Mouse (Mus musculus): Measurements from ENCODE around the gene Ptchd4. TPM values are rescaled to one million over a fixed set of nuclear protein-coding genes. Genes with fewer than 3 reads are reported as not detected.

The Ptchd4 gene
- polyA plus RNA-seq, 1 experiment, result 2.1 TPM

- H3K4me3 ChIP-seq (ENCODE audit: insufficient read depth, low read length), result no peak overlapping the region
- H3K4me1 ChIP-seq (ENCODE audit: control insufficient read depth, insufficient read depth, low read length), result peaks cover 2% of the 10 kb centered on the region
- TF ChIP-seq CTCF (IDR thresholded peaks at IDR 0.05; ENCODE audit: extremely low read depth, insufficient read depth, low read length) (no peak), POLR2A (IDR thresholded peaks at IDR 0.05; ENCODE audit: extremely low read depth, insufficient read depth, low read length) (no peak)
- H3K27ac ChIP-seq (ENCODE audit: insufficient read depth, low read length), result no peak overlapping the region
These were observed 77.3 kb downstream of the Ptchd4 start for GRCm38 (mm10) chr17:42393086-42393485.

DNA sequence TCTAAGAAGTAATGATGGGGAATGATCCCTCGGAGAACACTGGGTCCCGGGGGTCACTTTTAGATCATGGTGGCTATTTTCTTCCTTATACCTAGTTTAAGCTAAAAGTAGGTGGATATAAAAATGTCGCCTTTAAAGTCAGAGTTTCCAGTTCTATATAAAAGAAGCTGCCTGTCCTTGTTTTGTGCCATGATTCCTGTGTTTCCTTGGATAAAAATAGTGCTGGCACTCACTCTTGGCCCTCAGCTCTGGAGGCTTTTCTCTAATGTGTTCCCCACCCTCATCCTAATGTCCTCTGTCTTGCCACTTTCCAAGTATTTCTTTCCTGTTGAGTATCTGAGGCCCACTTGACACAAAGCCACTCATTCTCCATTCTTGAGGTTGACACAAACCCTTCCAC, 79.6 kb downstream of the Ptchd4 start:
- H3K4me3 ChIP-seq (ENCODE audit: insufficient read depth, low read length), result no peak overlapping the region
- TF ChIP-seq POLR2A (IDR thresholded peaks at IDR 0.05; ENCODE audit: extremely low read depth, insufficient read depth, low read length) (no peak), CTCF (IDR thresholded peaks at IDR 0.05; ENCODE audit: extremely low read depth, insufficient read depth, low read length) (no peak)
- peaks cover 2% of the 10 kb centered on the region for H3K4me1 ChIP-seq (ENCODE audit: control insufficient read depth, insufficient read depth, low read length)
- no peak overlapping the region for H3K27ac ChIP-seq (ENCODE audit: insufficient read depth, low read length)

GRCm38 (mm10) chr17:42418449-42418848, 102.7 kb downstream of the Ptchd4 start:
- H3K27ac ChIP-seq (ENCODE audit: insufficient read depth, low read length), result no peak overlapping the region
- TF ChIP-seq POLR2A (IDR thresholded peaks at IDR 0.05; ENCODE audit: extremely low read depth, insufficient read depth, low read length) (no peak), CTCF (IDR thresholded peaks at IDR 0.05; ENCODE audit: extremely low read depth, insufficient read depth, low read length) (no peak)
- no peak overlapping the region for H3K4me3 ChIP-seq (ENCODE audit: insufficient read depth, low read length)
- H3K4me1 ChIP-seq (ENCODE audit: control insufficient read depth, insufficient read depth, low read length), result no peaks in the 10 kb centered on the region

- TF ChIP-seq POLR2A (IDR thresholded peaks at IDR 0.05; ENCODE audit: extremely low read depth, insufficient read depth, low read length), result no peak
- no peak for TF ChIP-seq CTCF (IDR thresholded peaks at IDR 0.05; ENCODE audit: extremely low read depth, insufficient read depth, low read length)
- H3K4me1 ChIP-seq (ENCODE audit: control insufficient read depth, insufficient read depth, low read length), result no peaks in the 10 kb centered on the region
- no peak overlapping the region for H3K27ac ChIP-seq (ENCODE audit: insufficient read depth, low read length)
- no peak overlapping the region for H3K4me3 ChIP-seq (ENCODE audit: insufficient read depth, low read length)
These were observed 112.2 kb downstream of the Ptchd4 start for GRCm38 (mm10) chr17:42427961-42428360.

DNA sequence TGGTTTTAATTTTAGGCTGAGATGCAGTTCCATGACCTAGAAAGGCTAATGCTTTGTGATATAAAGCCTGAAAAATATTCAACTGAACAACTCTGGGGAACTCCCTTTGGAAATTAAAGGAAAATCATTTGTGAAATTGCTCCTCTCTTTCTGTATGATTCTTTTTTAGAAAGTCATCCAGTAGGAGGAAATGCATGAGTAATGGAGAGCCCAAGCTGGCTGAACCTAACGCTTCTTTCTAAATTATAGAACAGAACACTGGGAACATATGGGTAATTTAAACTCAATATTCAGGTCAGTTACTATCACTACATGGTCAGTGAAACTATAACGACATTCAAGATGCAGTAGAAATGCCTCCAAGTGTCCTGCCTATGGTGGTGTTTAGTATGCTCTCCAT, 114.6 kb downstream of the Ptchd4 start:
- Histone ChIP-seq H3K27ac (ENCODE audit: insufficient read depth, low read length) (no peak overlapping the region), H3K4me3 (ENCODE audit: insufficient read depth, low read length) (no peak overlapping the region), H3K4me1 (ENCODE audit: control insufficient read depth, insufficient read depth, low read length) (no peaks in the 10 kb centered on the region)
- no peak for TF ChIP-seq POLR2A (IDR thresholded peaks at IDR 0.05; ENCODE audit: extremely low read depth, insufficient read depth, low read length)
- TF ChIP-seq CTCF (IDR thresholded peaks at IDR 0.05; ENCODE audit: extremely low read depth, insufficient read depth, low read length), result no peak

DNA sequence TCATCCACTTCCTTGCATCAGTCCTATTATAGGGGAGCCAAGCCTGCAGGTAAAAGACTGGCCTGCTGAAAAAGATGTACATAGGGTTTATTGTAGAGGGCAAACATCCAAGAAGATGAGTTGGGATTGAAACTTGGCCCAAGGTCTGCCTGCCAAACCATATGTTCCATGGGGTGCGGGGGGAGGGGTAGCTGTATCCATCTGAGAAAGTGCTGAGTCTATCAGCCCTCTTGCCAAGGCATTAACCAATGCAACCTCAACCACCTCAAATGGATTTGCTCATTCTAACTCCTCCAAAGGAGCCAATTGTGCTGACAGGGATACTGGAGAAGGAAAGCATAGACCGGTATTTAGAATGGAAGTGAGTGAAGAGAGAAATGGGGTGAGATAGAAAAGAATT, 136.5 kb downstream of the Ptchd4 start:
- H3K4me1 ChIP-seq (ENCODE audit: control insufficient read depth, insufficient read depth, low read length), result no peaks in the 10 kb centered on the region; the same call in 1 of the 2 replicates
- H3K27ac ChIP-seq (ENCODE audit: insufficient read depth, low read length), result no peak overlapping the region
- TF ChIP-seq POLR2A (IDR thresholded peaks at IDR 0.05; ENCODE audit: extremely low read depth, insufficient read depth, low read length), result no peak
- no peak for TF ChIP-seq CTCF (IDR thresholded peaks at IDR 0.05; ENCODE audit: extremely low read depth, insufficient read depth, low read length)
- H3K4me3 ChIP-seq (ENCODE audit: insufficient read depth, low read length), result no peak overlapping the region

DNA sequence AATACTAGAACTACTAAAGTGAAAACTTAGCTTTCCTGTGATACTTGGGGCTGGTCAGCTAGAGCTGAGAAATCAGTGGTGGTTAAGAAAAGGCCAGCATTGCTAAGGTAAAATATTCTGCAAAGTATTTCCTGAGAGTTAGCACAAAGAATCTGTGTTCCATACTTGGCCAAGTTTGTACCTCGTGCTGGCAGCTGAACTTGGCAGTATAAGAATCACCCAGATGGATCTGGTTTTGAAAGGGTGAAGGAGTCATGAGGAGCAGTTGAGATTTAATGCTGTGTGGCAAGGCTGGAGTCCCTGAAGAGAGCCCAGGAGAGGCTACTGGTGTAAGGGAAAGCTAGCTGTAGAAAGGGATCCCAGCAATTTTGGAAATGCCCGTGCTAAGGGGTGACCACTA, 140.7 kb downstream of the Ptchd4 start:
- no peak overlapping the region for H3K4me3 ChIP-seq (ENCODE audit: insufficient read depth, low read length)
- no peak overlapping the region for H3K27ac ChIP-seq (ENCODE audit: insufficient read depth, low read length)
- TF ChIP-seq CTCF (IDR thresholded peaks at IDR 0.05; ENCODE audit: extremely low read depth, insufficient read depth, low read length), result no peak
- TF ChIP-seq POLR2A (IDR thresholded peaks at IDR 0.05; ENCODE audit: extremely low read depth, insufficient read depth, low read length), result no peak
- no peaks in the 10 kb centered on the region for H3K4me1 ChIP-seq (ENCODE audit: control insufficient read depth, insufficient read depth, low read length)

DNA sequence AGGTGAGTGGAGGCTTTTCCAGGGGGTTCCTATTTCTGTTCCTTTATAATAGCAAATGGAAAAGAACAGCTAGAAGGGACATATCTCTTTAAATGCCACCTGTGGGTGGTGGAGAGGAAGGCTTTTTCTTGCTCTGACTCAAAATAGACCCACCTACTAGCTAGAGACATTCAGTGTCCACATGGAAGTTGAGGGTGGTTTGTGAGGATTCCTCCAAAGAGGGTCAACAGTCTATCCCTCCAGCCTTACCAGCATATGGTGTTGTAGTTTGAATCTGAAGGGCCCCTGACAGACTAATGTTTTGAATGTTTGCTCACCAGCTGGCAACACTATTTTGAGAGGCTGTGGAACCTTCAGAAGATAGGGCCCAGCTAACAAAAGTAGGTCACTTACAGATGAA, 147.0 kb downstream of the Ptchd4 start:
- no peak overlapping the region for H3K4me3 ChIP-seq (ENCODE audit: insufficient read depth, low read length)
- TF ChIP-seq CTCF (IDR thresholded peaks at IDR 0.05; ENCODE audit: extremely low read depth, insufficient read depth, low read length) (no peak), POLR2A (IDR thresholded peaks at IDR 0.05; ENCODE audit: extremely low read depth, insufficient read depth, low read length) (no peak)
- H3K27ac ChIP-seq (ENCODE audit: insufficient read depth, low read length), result no peak overlapping the region
- no peaks in the 10 kb centered on the region for H3K4me1 ChIP-seq (ENCODE audit: control insufficient read depth, insufficient read depth, low read length)

- Histone ChIP-seq H3K4me1 (ENCODE audit: control insufficient read depth, insufficient read depth, low read length) (no peaks in the 10 kb centered on the region), H3K4me3 (ENCODE audit: insufficient read depth, low read length) (no peak overlapping the region), H3K27ac (ENCODE audit: insufficient read depth, low read length) (no peak overlapping the region)
- TF ChIP-seq POLR2A (IDR thresholded peaks at IDR 0.05; ENCODE audit: extremely low read depth, insufficient read depth, low read length) (no peak), CTCF (IDR thresholded peaks at IDR 0.05; ENCODE audit: extremely low read depth, insufficient read depth, low read length) (no peak)
These were observed 164.6 kb downstream of the Ptchd4 start for GRCm38 (mm10) chr17:42480173-42480991.
